Mouse (Mus musculus) ES-E14 (cell line): ENCODE data around the gene N4bp2l2.

Source experiments
- CHD2 ChIP-seq: IDR thresholded peaks from 2 replicates; pipeline ENCODE4 v1.6.1; 2014; ENCODE audit warnings: mild to moderate bottlenecking, low read depth, low read length, inconsistent platforms
- HCFC1 ChIP-seq: IDR thresholded peaks from 2 replicates; pipeline ENCODE4 v1.6.1; 2012; ENCODE audit warnings: low read length, inconsistent platforms, borderline replicate concordance; ENCODE audit not compliant: insufficient read depth
- MAFK ChIP-seq: IDR thresholded peaks from 2 replicates; pipeline ENCODE4 v1.6.1; 2014; ENCODE audit warnings: mild to moderate bottlenecking, low read depth, low read length, inconsistent platforms; ENCODE audit not compliant: insufficient read depth
- ZC3H11A ChIP-seq: IDR thresholded peaks from 2 replicates; pipeline ENCODE4 v1.6.1; 2012; ENCODE audit warnings: low read depth, mild to moderate bottlenecking, inconsistent platforms, low read length, borderline replicate concordance

GRCm38 (mm10) chr5:150629272-150629671 is 36.7 kb downstream of the N4bp2l2 start:
- TF ChIP-seq CHD2 (no peak), MAFK (no peak), HCFC1 (no peak), ZC3H11A (no peak)
